Mouse (Mus musculus) CH12.LX (cell line): ENCODE results near the gene Slc35f2. TPM values are rescaled to one million over a fixed set of nuclear protein-coding genes. Genes with fewer than 3 reads are reported as not detected.

Experiments
- DNase-seq: peaks from one replicate; pipeline ENCODE4 v3.0.0-alpha.2; 2013; ENCODE audit errors: extremely low read depth
- H3K27ac ChIP-seq: 2 replicates; pipeline ENCODE4 v1.5.1; 2012; ENCODE audit warnings: low read depth, mild to moderate bottlenecking, control low read depth, moderate library complexity; ENCODE audit not compliant: insufficient read depth
- H3K27me3 ChIP-seq: replicated peaks from 2 replicates; pipeline ENCODE3; 2012; ENCODE audit warnings: inconsistent platforms
- H3K36me3 ChIP-seq, 2 experiments: replicated peaks in 1 of 2; 2 replicates each; pipeline versions ENCODE3 to v1.6.1; 2012; ENCODE audit warnings: inconsistent platforms in 1 of 2, low read length in 1 of 2, mild to moderate bottlenecking in 1 of 2, mixed read lengths in 1 of 2, moderate library complexity in 1 of 2; ENCODE audit not compliant: control insufficient read depth in 1 of 2, insufficient read depth in 1 of 2
- H3K4me1 ChIP-seq, 2 experiments: 2 replicates each; pipeline ENCODE4 v1.6.1; 2012; ENCODE audit warnings: inconsistent platforms in 1 of 2, moderate library complexity in 1 of 2; ENCODE audit not compliant: insufficient read depth in 2 of 2, control insufficient read depth in 1 of 2
- H3K4me2 ChIP-seq: 2 replicates; pipeline ENCODE4 v1.6.1; 2012; ENCODE audit warnings: low read depth, mild to moderate bottlenecking, control low read depth; ENCODE audit not compliant: poor library complexity, insufficient read depth, severe bottlenecking
- H3K4me3 ChIP-seq, 3 experiments: fragments of 150-350 bp in 1 of 3; sonication (generic) in 1 of 3; replicated peaks in 1 of 3; 2 replicates each; pipeline versions ENCODE3 to v1.5.1; 2011 to 2012; ENCODE audit warnings: low read depth in 2 of 3, low read length in 2 of 3, mild to moderate bottlenecking in 2 of 3, moderate library complexity in 2 of 3, control low read depth in 1 of 3, improper control_type of control experiment in 1 of 3, inconsistent platforms in 1 of 3, mixed read lengths in 1 of 3; ENCODE audit not compliant: poor library complexity in 1 of 3
- H3K79me2 ChIP-seq: replicated peaks from 2 replicates; pipeline ENCODE4 v1.6.1; 2012; ENCODE audit warnings: mild to moderate bottlenecking, moderate library complexity; ENCODE audit not compliant: control insufficient read depth, poor library complexity, insufficient read depth, severe bottlenecking; ENCODE audit errors: extremely low read depth
- H3K9ac ChIP-seq: 2 replicates; pipeline ENCODE4 v1.6.1; 2012; ENCODE audit warnings: low read depth, mild to moderate bottlenecking, control low read depth, moderate library complexity; ENCODE audit not compliant: insufficient read depth
- H3K9me3 ChIP-seq: replicated peaks from 2 replicates; pipeline ENCODE3; 2012; ENCODE audit warnings: low read length, inconsistent platforms, mixed read lengths
- CHD1 ChIP-seq: IDR thresholded peaks from 2 replicates; pipeline ENCODE4 v1.6.1; 2012; ENCODE audit warnings: low read depth, low read length, improper control_type of control experiment, inconsistent platforms
- CTCF ChIP-seq, 2 experiments: IDR thresholded peaks in 1 of 2; conservative IDR thresholded peaks in 1 of 2; 2 replicates each; pipeline ENCODE4 v1.5.1; 2011 to 2012; ENCODE audit warnings: low read depth in 2 of 2, low read length in 2 of 2, improper control_type of control experiment in 1 of 2, inconsistent platforms in 1 of 2, mild to moderate bottlenecking in 1 of 2, moderate library complexity in 1 of 2
- E2F4 ChIP-seq: IDR thresholded peaks from 2 replicates; pipeline ENCODE4 v1.6.1; 2011; ENCODE audit warnings: low read depth, low read length, improper control_type of control experiment; ENCODE audit not compliant: insufficient replicate concordance
- ELF1 ChIP-seq: IDR thresholded peaks from 2 replicates; pipeline ENCODE4 v1.6.1; 2014; ENCODE audit warnings: low read depth, mild to moderate bottlenecking, inconsistent platforms, low read length, improper control_type of control experiment
- HCFC1 ChIP-seq: IDR thresholded peaks from 2 replicates; pipeline ENCODE4 v1.6.1; 2012; ENCODE audit warnings: low read depth, mild to moderate bottlenecking, inconsistent platforms, low read length, improper control_type of control experiment
- KAT2A ChIP-seq: IDR thresholded peaks from 2 replicates; pipeline ENCODE4 v1.6.1; 2012; ENCODE audit warnings: low read length, improper control_type of control experiment, inconsistent platforms; ENCODE audit not compliant: insufficient replicate concordance
- MAFK ChIP-seq: IDR thresholded peaks from 2 replicates; pipeline ENCODE4 v1.6.1; 2011; ENCODE audit warnings: low read length, improper control_type of control experiment; ENCODE audit not compliant: insufficient replicate concordance
- MEF2A ChIP-seq: IDR thresholded peaks from 2 replicates; pipeline ENCODE4 v1.6.1; 2014; ENCODE audit warnings: low read depth, mild to moderate bottlenecking, inconsistent platforms, low read length, improper control_type of control experiment, borderline replicate concordance
- MYC ChIP-seq: IDR thresholded peaks from 2 replicates; pipeline ENCODE4 v1.6.1; 2011; ENCODE audit warnings: low read depth, mild to moderate bottlenecking, improper control_type of control experiment, low read length
- PAX5 ChIP-seq: IDR thresholded peaks from 2 replicates; pipeline ENCODE4 v1.6.1; 2012; ENCODE audit warnings: low read length, inconsistent platforms, mixed read lengths
- POLR2A ChIP-seq: IDR thresholded peaks from 2 replicates; pipeline ENCODE4 v1.6.1; 2011; ENCODE audit warnings: low read depth, mild to moderate bottlenecking, improper control_type of control experiment, low read length
- POLR2AphosphoS2 ChIP-seq: IDR thresholded peaks from 2 replicates; pipeline ENCODE4 v1.6.1; 2011; ENCODE audit warnings: low read depth, low read length, improper control_type of control experiment
- RAD21 ChIP-seq: IDR thresholded peaks from 2 replicates; pipeline ENCODE4 v1.6.1; 2011; ENCODE audit warnings: low read depth, mild to moderate bottlenecking, low read length, improper control_type of control experiment, moderate library complexity
- TBP ChIP-seq: conservative IDR thresholded peaks from 2 replicates; pipeline ENCODE4 v1.6.1; 2011; ENCODE audit warnings: low read depth, low read length, improper control_type of control experiment
- TCF12 ChIP-seq: IDR thresholded peaks from 2 replicates; pipeline ENCODE4 v1.6.1; 2014; ENCODE audit warnings: low read depth, mild to moderate bottlenecking, inconsistent platforms, low read length, improper control_type of control experiment
- USF2 ChIP-seq: conservative IDR thresholded peaks from 2 replicates; pipeline ENCODE4 v1.6.1; 2011; ENCODE audit warnings: low read depth, low read length, improper control_type of control experiment
- ZC3H11A ChIP-seq: IDR thresholded peaks from 2 replicates; pipeline ENCODE4 v1.6.1; 2012; ENCODE audit warnings: low read depth, mild to moderate bottlenecking, inconsistent platforms, low read length, improper control_type of control experiment
- ZKSCAN1 ChIP-seq: IDR thresholded peaks from 2 replicates; pipeline ENCODE4 v1.6.1; 2012; ENCODE audit warnings: low read depth, inconsistent platforms, low read length, improper control_type of control experiment, borderline replicate concordance
- dilution Hi-C: fragments of 300-500 bp; cut with MboI; formaldehyde crosslinking; loops from 2 replicates; pipeline ENCODE4 v1.14.3; 2020; ENCODE audit warnings: low sequenced_read_pairs; ENCODE audit not compliant: extremely low pct_unique_long_range_greater_than_20kb, extremely low pct_ligation_motif_present
- in situ Hi-C: fragments of 300-500 bp; cut with MboI; formaldehyde crosslinking; loops from 3 replicates; pipeline ENCODE4 v1.14.3; 2019; ENCODE audit warnings: low sequenced_read_pairs, low pct_ligation_motif_present, low pct_unique_long_range_greater_than_20kb, mixed read lengths
- polyA plus RNA-seq: library from polyadenylated mRNA; unstranded; fragments of >175 nt; gene quantifications from 2 replicates; pipeline ENCODE4 v1.2.1, GENCODE M21; 2012; ENCODE audit warnings: low read depth; ENCODE audit not compliant: insufficient read length
- total RNA-seq, 2 experiments: library from RNA; depleted of rRNA; stranded (reverse); fragments of 300-350 nt in 1 of 2; fragments of >200 nt in 1 of 2; gene quantifications; 2 replicates each; pipeline ENCODE4 v1.2.3; 2012 to 2014

The Slc35f2 gene
- total and polyA plus RNA-seq, 3 experiments: 0.13 to 3.1 (median 0.47) TPM

- Histone ChIP-seq H3K4me3 (no peak overlapping the region), H3K9me3 (no peaks in the 10 kb centered on the region), H3K79me2 (no peaks in the 10 kb centered on the region), H3K27ac (no peak overlapping the region), H3K9ac (no peak overlapping the region), H3K27me3 (no peaks in the 10 kb centered on the region), H3K36me3 (no peaks in the 10 kb centered on the region), H3K4me2 (no peak overlapping the region), H3K4me1 (peaks cover 0 to 5% of the 10 kb centered on the region in 2 experiments; a peak in 1 of 4 replicates)
- no peak for DNase-seq
- in situ Hi-C loops (no loop called here), dilution Hi-C loops (no loop called here)
- TF ChIP-seq CTCF (conservative IDR thresholded peaks at IDR 0.05 in 1 of 2, IDR thresholded peaks at IDR 0.05 in 1 of 2; ENCODE audit: low read depth in 2 of 2, low read length in 2 of 2) (no peak), TCF12 (no peak), HCFC1 (no peak), MAFK (no peak), ZC3H11A (no peak), ZKSCAN1 (no peak), RAD21 (no peak)
Measured at GRCm38 (mm10) chr9:53793830-53794330, 22.5 kb downstream of the Slc35f2 start.

GRCm38 (mm10) chr9:53794490-53794889 is 23.2 kb downstream of the Slc35f2 start:
- TF ChIP-seq ZC3H11A (no peak), CHD1 (no peak), MYC (no peak), ZKSCAN1 (no peak), TBP (no peak), KAT2A (no peak), E2F4 (no peak), ELF1 (no peak), POLR2AphosphoS2 (no peak), MEF2A (no peak), USF2 (no peak), PAX5 (no peak), POLR2A (no peak)
- Histone ChIP-seq H3K4me2 (no peak overlapping the region), H3K79me2 (no peaks in the 10 kb centered on the region), H3K36me3 (no peaks in the 10 kb centered on the region), H3K4me3 (no peak overlapping the region), H3K4me1 (peaks cover 0 to 5% of the 10 kb centered on the region in 2 experiments; a peak in 1 of 4 replicates), H3K9ac (no peak overlapping the region), H3K27ac (no peak overlapping the region), H3K9me3 (no peaks in the 10 kb centered on the region), H3K27me3 (no peaks in the 10 kb centered on the region)
- in situ Hi-C loops (no loop called here), dilution Hi-C loops (no loop called here)
- no peak for DNase-seq
